Mouse (Mus musculus) lung, adult 2 months (tissue): Measurements from ENCODE around the gene Fcamr. TPM values are rescaled to one million over a fixed set of nuclear protein-coding genes. Genes with fewer than 3 reads are reported as not detected.
A peak's percentile ranks its signal among the peaks of the same experiment; 100 is the strongest.

ENCODE experiments used
- DNase-seq: peaks from one replicate; pipeline ENCODE4 v3.0.0; 2022
- H3K4me1 ChIP-seq: fragments of 200-500 bp; 2 replicates; pipeline ENCODE4 v1.6.1; 2011; ENCODE audit warnings: low read length; ENCODE audit not compliant: control insufficient read depth, insufficient read depth
- H3K4me3 ChIP-seq: fragments of 200-500 bp; replicated peaks from 2 replicates; pipeline ENCODE3; 2011; ENCODE audit warnings: low read depth, mild to moderate bottlenecking, control low read depth, low read length; ENCODE audit errors: extremely low read depth
- CTCF ChIP-seq: fragments of 200-500 bp; IDR thresholded peaks from 2 replicates; pipeline ENCODE4 v1.5.1; 2011; ENCODE audit warnings: mild to moderate bottlenecking, low read length, control low read depth; ENCODE audit not compliant: insufficient read depth
- POLR2A ChIP-seq: fragments of 200-500 bp; IDR thresholded peaks from 2 replicates; pipeline ENCODE4 v1.6.1; 2011; ENCODE audit warnings: low read depth, mild to moderate bottlenecking, control low read depth, low read length, borderline replicate concordance; ENCODE audit errors: extremely low read depth
- WGBS: fragments of 180-500 bp; shearing (Covaris S2); methylation state at CpG from one replicate; pipeline ENCODE4 v1.1.7; 2018; 5-methylcytosine and 5-hydroxymethylcytosine counted together
- polyA plus RNA-seq: library from polyadenylated mRNA; depleted of rRNA; stranded (reverse); fragments of >200 nt; gene quantifications from 2 replicates; pipeline ENCODE4 v1.2.3, GENCODE M21; 2012

Gene Fcamr
- polyA plus RNA-seq, 1 experiment = 1.3 TPM

GRCm38 (mm10) chr1:130775691-130776331 is 24.9 kb upstream of the Fcamr start:
- no peak for DNase-seq
- peaks cover 3% of the 10 kb centered on the region for H3K4me1 ChIP-seq
- 49% methylated on average over 7 of the region's 7 CpGs for WGBS
- TF ChIP-seq POLR2A (peak; percentile 10; the same call in 1 of the 2 replicates), CTCF (no peak)
- peak overlapping the region; percentile 1 for H3K4me3 ChIP-seq

GRCm38 (mm10) chr1:130776645-130777044 is 24.1 kb upstream of the Fcamr start:
- 55% methylated on average over 1 of the region's 1 CpGs for WGBS
- TF ChIP-seq POLR2A = no peak
- no peak for TF ChIP-seq CTCF
- H3K4me1 ChIP-seq = peaks cover 3% of the 10 kb centered on the region
- no peak overlapping the region for H3K4me3 ChIP-seq
- DNase-seq = no peak

- DNase-seq = no peak
- H3K4me3 ChIP-seq = no peak overlapping the region
- H3K4me1 ChIP-seq = peaks cover 3% of the 10 kb centered on the region
- 77% methylated on average over 3 of the region's 3 CpGs for WGBS
- TF ChIP-seq POLR2A = no peak
- no peak for TF ChIP-seq CTCF
Measured at GRCm38 (mm10) chr1:130779867-130780266, 20.8 kb upstream of the Fcamr start.

GRCm38 (mm10) chr1:130784054-130784453 is 16.6 kb upstream of the Fcamr start:
- no peak for TF ChIP-seq POLR2A
- TF ChIP-seq CTCF = peak; percentile 46
- DNase-seq = no peak
- no peak overlapping the region for H3K4me3 ChIP-seq
- H3K4me1 ChIP-seq = no peaks in the 10 kb centered on the region
- WGBS = 4% methylated on average over 4 of the region's 4 CpGs

- no peak for DNase-seq
- no peaks in the 10 kb centered on the region for H3K4me1 ChIP-seq
- TF ChIP-seq CTCF = peak; percentile 40; the same call in 1 of the 2 replicates
- TF ChIP-seq POLR2A = no peak
- H3K4me3 ChIP-seq = no peak overlapping the region
- 51% methylated on average over 4 of the region's 4 CpGs for WGBS
Measured at GRCm38 (mm10) chr1:130787001-130787400, 13.7 kb upstream of the Fcamr start.

GRCm38 (mm10) chr1:130789512-130790451 is 10.9 kb upstream of the Fcamr start:
- Histone ChIP-seq H3K4me3 (no peak overlapping the region), H3K4me1 (no peaks in the 10 kb centered on the region)
- DNase-seq = no peak
- TF ChIP-seq CTCF = no peak
- no peak for TF ChIP-seq POLR2A
- WGBS = 56% methylated on average over 3 of the region's 3 CpGs

- no peak for DNase-seq
- no peaks in the 10 kb centered on the region for H3K4me1 ChIP-seq
- no peak overlapping the region for H3K4me3 ChIP-seq
- TF ChIP-seq POLR2A (no peak), CTCF (no peak)
- 67% methylated on average over 2 of the region's 2 CpGs for WGBS
Measured at GRCm38 (mm10) chr1:130795331-130795730, 5.4 kb upstream of the Fcamr start.

- DNase-seq = peak; percentile 51
- TF ChIP-seq POLR2A (no peak), CTCF (0 out of 2 replicates have a peak, but pooled peaks have one; percentile 14)
- WGBS = 68% methylated on average over 8 of the region's 8 CpGs
- Histone ChIP-seq H3K4me1 (no peaks in the 10 kb centered on the region), H3K4me3 (no peak overlapping the region)
Measured at GRCm38 (mm10) chr1:130796967-130797684, 3.6 kb upstream of the Fcamr start.

GRCm38 (mm10) chr1:130798037-130798436 is 2.7 kb upstream of the Fcamr start:
- 39% methylated on average over 6 of the region's 6 CpGs for WGBS
- no peak for DNase-seq
- H3K4me1 ChIP-seq = no peaks in the 10 kb centered on the region
- no peak for TF ChIP-seq POLR2A
- TF ChIP-seq CTCF = no peak
- no peak overlapping the region for H3K4me3 ChIP-seq
